Mouse (Mus musculus) retina, postnatal 7 days (tissue): Measurements from ENCODE around the gene Lamc3.

Experiments
- DNase-seq: peaks from one replicate; pipeline ENCODE4 v3.0.0-alpha.2; 2012; ENCODE audit warnings: low read depth, low spot score

Lamc3 gene

GRCm38 (mm10) chr2:31934551-31934950, 47.5 kb downstream of the Lamc3 start:
- DNase-seq, result no peak

DNA sequence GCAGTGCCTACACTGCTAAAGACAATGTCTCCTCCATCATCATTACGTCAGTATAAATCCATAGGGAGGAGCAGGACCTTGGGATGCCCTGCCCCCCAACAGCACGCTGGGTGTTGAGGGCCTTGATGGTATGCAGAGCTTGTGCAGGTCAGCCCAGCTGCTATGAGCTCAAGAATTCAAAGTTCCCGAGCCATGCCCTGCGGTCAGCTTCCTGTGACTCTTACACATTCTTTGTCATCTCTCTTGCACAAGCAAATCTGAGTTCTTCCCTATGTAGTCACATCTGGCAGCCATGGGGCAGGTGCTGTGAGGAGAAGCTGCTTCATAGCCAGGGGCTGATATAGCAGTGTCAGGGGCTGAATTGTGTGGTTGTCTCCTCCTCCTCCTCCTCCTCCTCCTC, 48.0 kb downstream of the Lamc3 start:
- no peak for DNase-seq

- DNase-seq, result no peak
Observed at GRCm38 (mm10) chr2:31938298-31938697, 51.2 kb downstream of the Lamc3 start.

- no peak for DNase-seq
Observed at GRCm38 (mm10) chr2:31943011-31943410, 55.9 kb downstream of the Lamc3 start.

- DNase-seq, result no peak
Observed at GRCm38 (mm10) chr2:31945580-31945979, 58.5 kb downstream of the Lamc3 start.

GRCm38 (mm10) chr2:31948392-31948791, 61.3 kb downstream of the Lamc3 start:
- no peak for DNase-seq

GRCm38 (mm10) chr2:31948801-31949200, 61.7 kb downstream of the Lamc3 start:
- no peak for DNase-seq

- peak; percentile 53 for DNase-seq
Observed at GRCm38 (mm10) chr2:31950058-31950871, 63.2 kb downstream of the Lamc3 start, which contains the start of gene Aif1l. Gene Aif1l (plus strand): TSS chr2:31950139.

- no peak for DNase-seq
Observed at GRCm38 (mm10) chr2:31950966-31951365, 63.9 kb downstream of the Lamc3 start.

DNA sequence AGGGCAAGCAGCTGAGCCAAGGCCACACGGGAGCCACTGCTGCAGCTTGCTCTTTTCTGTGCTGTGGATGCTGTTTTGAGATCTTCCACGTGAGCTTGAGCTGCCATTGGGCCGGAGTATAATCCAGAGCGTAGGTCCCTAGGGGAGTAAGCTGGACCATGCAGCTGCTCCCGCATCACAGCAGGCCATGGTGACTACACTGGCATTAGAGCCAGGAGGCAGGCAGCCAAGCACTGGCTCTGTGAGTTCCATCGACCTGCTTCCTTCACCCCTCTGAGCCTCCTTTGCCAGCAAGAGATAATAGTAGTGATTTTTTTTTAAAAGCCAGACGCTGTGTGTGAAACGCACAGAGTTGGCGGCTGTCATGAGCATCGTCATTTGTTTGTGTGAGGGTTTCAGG, 65.1 kb downstream of the Lamc3 start:
- no peak for DNase-seq

- DNase-seq, result no peak
Observed at GRCm38 (mm10) chr2:31952725-31953124, 65.6 kb downstream of the Lamc3 start.

DNA sequence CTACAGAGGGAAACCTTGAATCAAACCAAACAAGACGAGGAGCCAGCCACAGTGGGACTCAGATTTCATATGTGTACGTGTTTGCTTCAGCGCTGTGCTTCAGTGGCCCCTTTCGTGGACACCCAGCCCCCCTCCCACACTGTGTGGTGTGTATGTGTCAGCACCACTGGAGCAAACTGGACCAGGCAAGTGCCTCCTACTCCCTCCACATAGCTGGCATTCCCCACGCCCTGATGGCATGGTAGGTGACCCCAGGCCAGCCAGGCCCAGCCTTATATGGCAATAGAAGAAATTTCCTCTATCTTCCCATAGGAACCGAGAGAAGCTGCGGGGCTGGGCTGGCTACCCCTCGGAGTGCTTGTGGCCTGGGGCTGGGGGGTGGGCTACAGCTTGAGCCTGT, 66.6 kb downstream of the Lamc3 start:
- no peak for DNase-seq

GRCm38 (mm10) chr2:31954779-31955181, 67.7 kb downstream of the Lamc3 start:
- DNase-seq, result no peak

- DNase-seq, result no peak
Observed at GRCm38 (mm10) chr2:31955686-31956085, 68.6 kb downstream of the Lamc3 start.

- DNase-seq, result no peak
Observed at GRCm38 (mm10) chr2:31957211-31957610, 70.1 kb downstream of the Lamc3 start.

DNA sequence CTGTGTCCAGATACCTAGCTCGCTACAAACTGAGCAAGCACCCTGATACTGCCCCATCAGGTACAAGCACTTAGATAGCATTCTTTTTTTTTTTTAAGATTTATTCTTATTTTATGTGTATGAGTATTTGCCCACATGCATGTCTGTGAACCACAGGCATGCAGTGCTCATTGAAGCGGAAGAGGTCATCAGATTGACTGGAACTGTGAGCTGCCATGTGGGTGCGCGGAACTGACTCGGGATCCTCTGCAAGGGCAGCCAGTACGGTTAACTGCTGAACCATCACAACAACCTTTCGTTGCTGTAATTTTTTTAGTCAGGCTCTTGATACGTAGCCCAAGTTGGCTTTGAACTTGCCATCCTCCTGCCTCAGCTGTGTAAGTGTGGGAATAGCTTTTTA, 73.9 kb downstream of the Lamc3 start:
- DNase-seq, result no peak

- no peak for DNase-seq
Observed at GRCm38 (mm10) chr2:31961791-31962222, 74.7 kb downstream of the Lamc3 start.

DNA sequence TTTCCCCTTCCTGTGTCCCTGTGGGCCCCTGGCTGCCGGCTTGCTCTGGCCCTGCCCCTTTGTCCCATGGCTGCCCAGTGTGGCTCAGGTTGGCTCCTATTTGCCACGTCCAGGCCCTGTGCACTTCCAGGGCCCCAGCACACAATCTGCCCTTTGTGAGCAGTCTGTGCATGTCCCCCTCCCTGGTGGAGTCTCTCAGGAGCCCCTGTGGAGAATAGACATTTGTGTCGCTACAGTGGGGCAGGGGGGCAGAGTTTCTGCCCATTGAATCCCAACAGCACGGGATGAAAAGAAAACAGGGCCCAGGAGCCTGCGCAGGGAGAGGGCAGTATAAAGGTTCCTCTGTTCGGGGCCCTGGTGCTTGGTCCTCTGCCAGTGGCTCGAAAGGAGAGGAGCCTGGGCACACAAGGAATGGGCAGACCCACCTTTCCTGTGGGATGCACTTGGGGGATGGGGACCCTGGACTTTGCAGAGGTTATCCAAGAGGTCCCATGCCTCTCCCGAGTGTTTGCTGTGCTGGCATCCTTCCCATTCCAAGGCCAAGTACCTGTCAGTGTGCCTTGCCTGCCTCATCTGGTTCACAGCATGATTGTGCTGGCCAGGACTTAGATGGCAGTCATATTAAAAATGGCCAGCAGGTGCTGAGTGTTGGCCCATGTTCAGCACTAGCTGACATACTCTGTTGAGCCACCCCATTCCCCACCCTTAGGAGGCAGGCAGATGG, 75.6 kb downstream of the Lamc3 start:
- no peak for DNase-seq

DNA sequence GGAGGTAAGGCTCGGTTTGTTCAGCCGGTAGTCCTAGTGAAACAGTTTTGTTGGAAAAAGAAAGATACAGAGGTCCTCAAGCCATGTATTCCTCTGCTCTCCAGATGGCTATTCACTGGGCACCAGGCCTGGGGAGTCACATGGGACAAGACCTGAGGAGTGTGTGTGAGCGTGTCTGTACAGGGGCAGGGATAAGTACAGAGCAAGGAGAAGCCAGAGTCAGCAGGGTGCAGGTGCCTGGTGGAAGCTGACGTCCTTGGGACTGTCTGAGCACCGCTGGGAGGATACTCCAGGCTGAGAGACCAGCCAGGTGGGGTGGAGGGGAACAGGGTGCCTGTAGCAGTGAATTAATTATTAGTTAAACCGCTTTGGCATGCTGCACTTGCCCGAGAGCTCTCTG, 76.4 kb downstream of the Lamc3 start:
- DNase-seq, result no peak

GRCm38 (mm10) chr2:31964191-31964590, 77.1 kb downstream of the Lamc3 start:
- no peak for DNase-seq

- DNase-seq, result no peak
Observed at GRCm38 (mm10) chr2:31965110-31965509, 78.0 kb downstream of the Lamc3 start.

DNA sequence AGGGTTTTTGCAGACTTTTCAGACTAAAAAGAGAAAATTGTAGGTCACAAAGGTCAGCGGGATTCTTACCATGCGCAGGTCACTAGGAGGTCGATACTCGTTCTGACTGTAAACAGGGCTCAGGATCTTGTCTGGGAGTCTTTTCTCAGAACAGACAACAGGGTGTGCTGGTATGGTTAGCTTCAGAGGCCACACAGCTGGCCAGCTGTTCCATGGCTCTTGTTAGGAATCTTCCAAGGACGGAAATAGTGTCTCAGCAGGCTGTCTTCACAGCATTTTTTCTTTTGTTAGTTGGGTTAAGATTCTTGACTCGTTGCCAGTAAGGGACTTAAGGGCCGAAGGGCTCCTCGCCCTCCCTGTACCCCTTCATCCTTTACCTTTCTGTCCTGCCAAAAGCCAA, 79.7 kb downstream of the Lamc3 start:
- no peak for DNase-seq

DNA sequence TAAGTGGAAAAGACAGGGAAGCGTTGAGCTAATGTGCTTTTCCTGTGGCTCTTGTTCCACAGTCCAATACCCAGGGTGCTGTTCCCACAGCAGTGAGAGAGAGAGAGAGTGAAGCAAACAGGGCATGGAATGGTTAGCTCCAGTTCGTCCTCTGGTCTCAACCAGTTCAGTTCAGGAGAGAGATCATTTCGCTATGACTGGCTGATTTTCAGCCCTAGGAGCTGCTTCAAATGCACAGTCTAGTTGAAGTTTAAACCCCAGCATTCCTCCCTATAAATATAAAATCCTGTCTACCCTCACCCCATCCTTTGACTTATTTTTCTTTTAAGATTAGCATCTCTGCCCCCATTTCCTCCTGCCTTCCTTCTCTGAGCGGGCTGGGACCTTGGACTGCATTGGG, 85.5 kb downstream of the Lamc3 start:
- DNase-seq, result no peak
